Mouse (Mus musculus) colon, adult 2 months (tissue): ENCODE data around the gene Olfr1024. TPM values are rescaled to one million over a fixed set of nuclear protein-coding genes. Genes with fewer than 3 reads are reported as not detected.

ENCODE experiments used
- polyA plus RNA-seq: library from polyadenylated mRNA; depleted of rRNA; stranded (reverse); fragments of >200 nt; gene quantifications from 2 replicates; pipeline ENCODE4 v1.2.3, GENCODE M21; 2012; rRNA removed

Gene Olfr1024
- not detected in 2 replicates for polyA plus RNA-seq

DNA sequence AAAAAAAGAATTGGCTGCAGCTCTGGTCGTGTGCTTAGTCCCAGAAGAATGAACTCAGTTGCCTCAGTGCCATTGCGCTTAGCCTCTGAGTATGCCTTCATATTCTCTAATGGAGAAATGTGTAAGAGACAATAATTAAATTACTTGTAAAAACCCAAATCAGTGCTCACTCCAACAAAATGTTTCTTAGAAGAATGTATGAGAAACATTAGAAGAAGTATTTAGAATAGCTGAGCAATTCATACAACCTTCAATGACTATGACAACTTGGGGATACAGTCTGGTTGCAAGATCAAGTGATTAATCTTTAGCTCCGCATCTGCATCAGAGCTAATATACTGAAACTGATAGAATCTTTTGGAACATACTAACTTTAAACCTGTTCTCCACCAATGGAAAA lies at the start of gene Olfr1024:
TSS of gene Olfr1024 (minus strand) at position 101 of the 400 bp plus-strand sequence.

DNA sequence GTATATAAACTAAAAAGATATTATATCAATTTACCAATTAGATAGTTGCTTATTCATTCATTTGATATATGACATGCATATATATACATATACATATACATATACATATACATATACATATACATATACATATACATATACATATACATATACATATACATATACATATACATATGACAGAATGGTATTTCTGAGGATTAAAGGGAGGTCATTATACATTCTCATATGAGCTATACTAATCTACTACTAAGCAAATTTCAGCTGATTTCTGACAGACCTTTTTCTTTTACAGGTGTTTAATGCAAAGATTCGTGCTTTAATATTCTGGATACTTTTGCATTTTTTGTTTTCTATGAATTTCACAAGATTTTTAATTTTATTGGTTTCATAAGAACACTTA lies 45.3 kb upstream of the Olfr1024 start, which contains the start of gene Olfr1028:
TSS of gene Olfr1028 (plus strand) at position 301 of the 400 bp plus-strand sequence.

GRCm38 (mm10) chr2:85921258-85921657 lies 16.4 kb upstream of the Olfr1024 start, which contains the start of gene Olfr1026:
Gene Olfr1026, plus strand, starts transcription at chr2:85921558.

GRCm38 (mm10) chr2:85914893-85915292 lies 10.0 kb upstream of the Olfr1024 start, which contains the start of gene Olfr1025-ps1:
Gene Olfr1025-ps1, plus strand, starts transcription at chr2:85915193.

GRCm38 (mm10) chr2:85885340-85885739 lies 19.5 kb downstream of the Olfr1024 start, which contains the start of gene Olfr1023:
Gene Olfr1023, plus strand, starts transcription at chr2:85885640.

DNA sequence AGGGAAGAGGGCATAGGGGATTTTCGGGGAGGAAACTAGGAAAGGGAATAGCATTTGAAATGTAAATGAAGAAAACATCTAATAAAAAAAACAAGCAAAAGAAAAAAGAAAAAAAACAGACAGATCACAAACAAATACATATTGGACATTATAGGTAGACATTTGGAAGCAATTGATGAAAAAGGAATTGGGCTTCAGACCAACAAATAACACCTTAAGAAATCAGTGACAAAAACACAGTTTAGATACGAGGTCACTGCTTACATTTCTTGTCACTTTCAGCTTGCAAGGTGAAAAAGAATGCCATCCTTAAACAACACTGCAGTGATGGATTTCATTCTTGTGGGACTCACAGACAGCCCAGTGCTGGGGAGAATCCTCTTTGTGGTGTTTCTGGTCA lies 36.6 kb downstream of the Olfr1024 start, which contains the start of gene Olfr1022:
TSS of gene Olfr1022 (plus strand) at position 301 of the 400 bp plus-strand sequence.

Other genes with a start within 250 kb of the Olfr1024 start
- not detected in 2 replicates for gene Olfr154, start 240.6 kb downstream of the Olfr1024 start, polyA plus RNA-seq
- not detected in 2 replicates for gene Olfr1006, start 226.3 kb downstream of the Olfr1024 start, polyA plus RNA-seq
- gene Olfr1008, start 215.6 kb downstream of the Olfr1024 start, polyA plus RNA-seq: not detected in 2 replicates
- gene Olfr1009, start 189.6 kb downstream of the Olfr1024 start, polyA plus RNA-seq: not detected in 2 replicates
- gene Olfr1012, start 142.3 kb downstream of the Olfr1024 start, polyA plus RNA-seq: not detected in 2 replicates
- not detected in 2 replicates for gene Olfr1013, start 138.0 kb downstream of the Olfr1024 start, polyA plus RNA-seq
- not detected in 2 replicates for gene Olfr1014, start 132.3 kb downstream of the Olfr1024 start, polyA plus RNA-seq
- not detected in 2 replicates for gene Olfr1015, start 123.0 kb downstream of the Olfr1024 start, polyA plus RNA-seq
- not detected in 2 replicates for gene Olfr1016, start 102.5 kb downstream of the Olfr1024 start, polyA plus RNA-seq
- not detected in 2 replicates for gene Olfr1018, start 86.6 kb downstream of the Olfr1024 start, polyA plus RNA-seq
- not detected in 2 replicates for gene Olfr1019, start 59.6 kb downstream of the Olfr1024 start, polyA plus RNA-seq
- gene Olfr1020, start 58.0 kb downstream of the Olfr1024 start, polyA plus RNA-seq: not detected in 2 replicates
- gene Olfr1022, start 36.5 kb downstream of the Olfr1024 start, polyA plus RNA-seq: not detected in 2 replicates
- not detected in 2 replicates for gene Olfr1023, start 19.4 kb downstream of the Olfr1024 start, polyA plus RNA-seq
- not detected in 2 replicates for gene Olfr1025-ps1, start 10.1 kb upstream of the Olfr1024 start, polyA plus RNA-seq
- gene Olfr1026, start 16.5 kb upstream of the Olfr1024 start, polyA plus RNA-seq: not detected in 2 replicates
- gene Olfr1028, start 45.4 kb upstream of the Olfr1024 start, polyA plus RNA-seq: not detected in 2 replicates
- gene Olfr1029, start 68.8 kb upstream of the Olfr1024 start, polyA plus RNA-seq: not detected in 2 replicates
- gene Olfr1030, start 74.2 kb upstream of the Olfr1024 start, polyA plus RNA-seq: not detected in 2 replicates
- not detected in 2 replicates for gene Olfr1031, start 85.3 kb upstream of the Olfr1024 start, polyA plus RNA-seq
- gene Olfr1032, start 100.5 kb upstream of the Olfr1024 start, polyA plus RNA-seq: not detected in 2 replicates
- gene Olfr1033, start 115.6 kb upstream of the Olfr1024 start, polyA plus RNA-seq: 0.08 and 0.14 TPM in 2 replicates
- gene Olfr1034, start 140.8 kb upstream of the Olfr1024 start, polyA plus RNA-seq: 0.03 TPM in 1 of 2 replicates, not detected in the other
- gene Olfr1036, start 168.9 kb upstream of the Olfr1024 start, polyA plus RNA-seq: not detected in 2 replicates
- gene Olfr1037, start 182.3 kb upstream of the Olfr1024 start, polyA plus RNA-seq: not detected in 2 replicates
- gene Olfr1039, start 230.9 kb upstream of the Olfr1024 start, polyA plus RNA-seq: not detected in 2 replicates
- not detected in 2 replicates for gene Olfr1040, start 241.7 kb upstream of the Olfr1024 start, polyA plus RNA-seq